11 mouse cellular contexts compared by ENCODE assay signal in genomic region chr12:9438575-9439161, GRCm38 (mm10).
A peak's percentile ranks its signal among the peaks of the same experiment; 100 is the strongest.
DNase-seq lines count a peak whose midpoint lies in the region; ATAC-seq and TF ChIP-seq lines count a peak whose summit lies in the region.
"Had no signal": no experiment of that assay in that cellular context is flagged by ENCODE, and none has a peak within 500 bp of the region (broad histone marks: within the 10 kb centered on the region; RNA-seq: fewer than 3 reads in every experiment).

No protein-coding gene starts in this region.

- H3K36me3 ChIP-seq in heart, embryonic 10.5 days, result no peaks in the 10 kb centered on the region
- H3K36me3 ChIP-seq in limb, embryonic 14.5 days (ENCODE audit: control insufficient read depth, insufficient read depth, low read length), result no peaks in the 10 kb centered on the region
- H3K36me3 ChIP-seq: forebrain, embryonic 15.5 days had no signal

- no peak for TF ChIP-seq POLR2A in limb, embryonic 14.5 days (IDR thresholded peaks at IDR 0.05; ENCODE audit: borderline replicate concordance, extremely low read depth, insufficient read depth, insufficient read length)

- DNase-seq in frontal cortex, adult 2 months (ENCODE audit: extremely low spot score in 1 of 2, low spot score in 1 of 2), result no peak
- DNase-seq in NIH3T3 (ENCODE audit: low read depth) (peak; percentile 54), MN1 (ENCODE audit: low spot score) (no peak)
- no peak for DNase-seq in heart, embryonic 10.5 days (ENCODE audit: low spot score)
- peak; percentile 23 for DNase-seq in limb, embryonic 14.5 days (ENCODE audit: low spot score)
- no peak for DNase-seq in left cerebral cortex, adult 18-20 months (ENCODE audit: low spot score in 2 of 2)
- no peak for DNase-seq in thymus, postnatal 10 days (ENCODE audit: low spot score in 2 of 2)
- DNase-seq: cerebellum, adult 9-11 months; thymus, adult 2 months had no signal

- 0 out of 2 replicates have a peak, but pooled peaks have one; percentile 27 for ATAC-seq in frontal cortex, adult (ENCODE audit: low TSS enrichment)
- no peak for ATAC-seq in limb, embryonic 14.5 days (ENCODE audit: low FRiP score, low read depth)
- ATAC-seq: forebrain, embryonic 15.5 days had no signal

- no peak overlapping the region for H3K4me2 ChIP-seq in limb, embryonic 14.5 days (replicated peaks; ENCODE audit: low read depth, low read length, severe bottlenecking)
- H3K4me2 ChIP-seq: forebrain, embryonic 15.5 days had no signal

- H3K4me1 ChIP-seq in heart, embryonic 10.5 days, result peaks cover 12% of the 10 kb centered on the region
- 0 out of 2 replicates have a peak, but pooled peaks cover 5% of the 10 kb centered on the region for H3K4me1 ChIP-seq in limb, embryonic 14.5 days (ENCODE audit: control insufficient read depth, insufficient read depth, low read length)
- H3K4me1 ChIP-seq: forebrain, embryonic 15.5 days had no signal

- H3K27ac ChIP-seq in heart, embryonic 10.5 days, result no peak overlapping the region
- no peak overlapping the region; the same call in 1 of the 2 replicates for H3K27ac ChIP-seq in limb, embryonic 14.5 days (replicated peaks; ENCODE audit: low read depth, low read length)
- H3K27ac ChIP-seq: forebrain, embryonic 15.5 days had no signal

- H3K9me3 ChIP-seq in heart, embryonic 10.5 days, result no peaks in the 10 kb centered on the region
- H3K9me3 ChIP-seq in limb, embryonic 14.5 days (ENCODE audit: control insufficient read depth, low read length), result no peaks in the 10 kb centered on the region
- H3K9me3 ChIP-seq: forebrain, embryonic 15.5 days had no signal

- peak overlapping the region; percentile 36; the same call in 1 of the 2 replicates for H3K4me3 ChIP-seq in heart, embryonic 10.5 days
- H3K4me3 ChIP-seq in limb, embryonic 14.5 days (replicated peaks; ENCODE audit: low read length), result no peak overlapping the region
- H3K4me3 ChIP-seq: forebrain, embryonic 15.5 days had no signal

- H3K9ac ChIP-seq in limb, embryonic 14.5 days (ENCODE audit: low read depth, low read length, severe bottlenecking), result no peak overlapping the region
- H3K9ac ChIP-seq: forebrain, embryonic 15.5 days had no signal

- no peaks in the 10 kb centered on the region for H3K27me3 ChIP-seq in heart, embryonic 10.5 days (ENCODE audit: insufficient read depth, poor library complexity, severe bottlenecking)
- no peaks in the 10 kb centered on the region for H3K27me3 ChIP-seq in limb, embryonic 14.5 days (ENCODE audit: control insufficient read depth, insufficient read depth, low read length)
- H3K27me3 ChIP-seq: forebrain, embryonic 15.5 days had no signal

- 21% methylated on average over 9 of the region's 9 CpGs for WGBS in heart, embryonic 10.5 days
- WGBS in limb, embryonic 14.5 days, result 20% methylated on average over 9 of the region's 9 CpGs

Comparison
In these comparisons a context has a peak if more than half of its experiments do, and no peak if none do; other contexts are left out.
1. DNase-seq: peak in NIH3T3 (single experiment) and limb, embryonic 14.5 days (single experiment); none in frontal cortex, adult 2 months (0 of 2), heart, embryonic 10.5 days (single experiment), left cerebral cortex, adult 18-20 months (0 of 2), MN1 (single experiment) and thymus, postnatal 10 days (0 of 2).